Mouse (Mus musculus) hematopoietic stem cell, adult 5-6 weeks (primary cell): ENCODE data around the gene Aldh16a1. TPM values are rescaled to one million over a fixed set of nuclear protein-coding genes. Genes with fewer than 3 reads are reported as not detected.
"Not testable (repeated sequence)": the region's sequence is repeated elsewhere in the genome, so short reads cannot be mapped to it uniquely, and the experiment has no call there.

ENCODE experiments used
- ATAC-seq, 2 experiments: fragments of 125-278 bp in 1 of 2; replicated peaks in 1 of 2; 2 replicates each; pipeline ENCODE4 v1.8.0; 2016 to 2017; ENCODE audit warnings: inconsistent platforms in 2 of 2, mild to moderate bottlenecking in 2 of 2, moderate number of reproducible peaks in 2 of 2, low read depth in 1 of 2, moderate TSS enrichment in 1 of 2; ENCODE audit not compliant: low FRiP score in 2 of 2, poor library complexity in 2 of 2, severe bottlenecking in 2 of 2, insufficient read depth in 1 of 2, low TSS enrichment in 1 of 2
- total RNA-seq: library from RNA; stranded (forward); fragments of 172-1452, 232-1000 nt; gene quantifications from 2 replicates; pipeline ENCODE4 v1.2.3, GENCODE M21; 2017

The Aldh16a1 gene
- total RNA-seq, 1 experiment from 2014 or later: 32.6 TPM

DNA sequence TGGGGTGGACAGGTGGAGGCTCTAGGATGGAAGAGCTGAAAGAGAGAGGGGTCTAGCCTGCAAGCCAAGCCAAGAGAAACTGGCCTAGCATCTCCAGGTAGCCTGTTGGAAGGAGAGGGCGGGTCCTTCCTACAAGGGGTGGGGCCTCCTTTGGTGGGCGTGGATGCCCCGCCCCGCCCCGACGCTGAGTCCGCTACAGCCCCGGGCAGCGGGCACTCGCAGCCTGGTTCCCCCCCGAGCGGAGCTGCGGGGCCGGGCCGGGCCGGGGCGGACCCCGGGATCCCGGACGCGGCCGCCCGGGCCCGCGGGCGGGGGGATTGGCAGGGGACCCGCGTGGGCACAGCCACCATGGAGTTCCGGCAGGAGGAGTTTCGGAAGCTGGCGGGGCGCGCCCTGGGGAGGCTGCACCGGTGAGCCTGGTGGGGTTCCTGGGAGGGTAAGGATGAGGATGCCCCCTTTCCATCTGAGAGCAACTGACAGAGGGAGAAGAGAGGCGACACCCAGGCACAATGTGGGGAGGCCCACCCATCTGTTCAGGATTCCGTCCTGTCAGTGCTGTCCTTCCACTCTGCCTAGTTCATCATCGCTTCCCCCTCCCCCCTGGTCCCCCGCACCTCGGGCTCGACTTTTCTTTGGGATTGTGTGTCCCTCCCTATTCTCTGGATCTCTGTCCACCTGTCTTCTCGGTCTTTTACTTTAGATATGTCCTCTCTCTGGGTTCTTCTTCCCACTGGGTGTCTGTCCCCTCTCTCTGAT is 9.5 kb upstream of the Aldh16a1 start, which contains the start of gene Slc17a7:
Gene Slc17a7, plus strand, starts transcription at position 215 of the 756 bp plus-strand sequence.
- 0 out of 4 replicates have a peak, but pooled peaks of 1 of the 2 experiments have one; percentile 44 for ATAC-seq

DNA sequence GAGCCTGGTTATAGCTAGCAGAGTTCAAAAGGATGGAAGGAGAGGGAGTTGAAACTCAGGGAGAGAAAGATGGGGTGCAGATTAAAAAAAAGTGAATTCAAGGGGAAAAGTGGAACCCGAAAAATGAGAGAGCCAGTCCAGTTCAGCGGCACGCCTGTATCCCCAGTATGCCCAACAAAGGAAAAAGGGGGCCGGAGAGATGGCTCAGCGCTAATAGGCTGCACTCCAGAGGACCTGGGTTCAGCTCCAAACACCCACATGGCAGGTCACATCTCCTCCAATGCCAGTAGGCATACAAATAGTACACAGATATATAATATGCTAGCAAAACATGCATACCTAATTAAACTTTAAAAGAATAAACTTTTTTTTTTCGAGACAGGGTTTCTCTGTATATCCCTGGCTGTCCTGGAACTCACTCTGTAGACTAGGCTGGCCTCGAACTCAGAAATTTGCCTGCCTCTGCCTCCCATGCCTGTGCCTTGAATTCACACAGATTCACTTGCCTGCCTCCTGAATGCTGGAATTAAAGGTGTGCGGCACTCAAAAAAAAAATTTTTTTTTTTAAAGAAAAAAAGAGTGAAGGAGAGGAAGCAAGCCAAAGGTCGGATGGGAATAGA is 8.7 kb upstream of the Aldh16a1 start:
- ATAC-seq: no peak

DNA sequence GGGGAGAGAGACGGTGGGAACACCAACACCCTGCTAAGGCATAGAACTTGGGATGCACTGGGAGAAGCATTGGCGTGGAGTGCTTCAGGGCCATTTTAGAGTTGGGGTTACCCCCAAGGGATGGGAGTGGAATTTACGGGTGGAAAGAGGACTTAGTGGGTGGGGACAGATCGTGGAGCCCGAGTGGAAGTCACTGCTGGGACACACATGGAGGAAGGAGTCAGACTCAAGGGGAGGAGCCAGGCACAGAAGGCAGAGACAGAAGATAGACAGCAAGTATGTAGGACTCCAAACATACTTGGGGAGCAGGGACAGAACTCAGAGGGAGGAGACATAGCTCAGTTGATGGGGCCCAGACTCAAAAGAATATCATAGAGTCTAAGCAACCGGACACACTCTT is 8.2 kb upstream of the Aldh16a1 start:
- no peak for ATAC-seq

DNA sequence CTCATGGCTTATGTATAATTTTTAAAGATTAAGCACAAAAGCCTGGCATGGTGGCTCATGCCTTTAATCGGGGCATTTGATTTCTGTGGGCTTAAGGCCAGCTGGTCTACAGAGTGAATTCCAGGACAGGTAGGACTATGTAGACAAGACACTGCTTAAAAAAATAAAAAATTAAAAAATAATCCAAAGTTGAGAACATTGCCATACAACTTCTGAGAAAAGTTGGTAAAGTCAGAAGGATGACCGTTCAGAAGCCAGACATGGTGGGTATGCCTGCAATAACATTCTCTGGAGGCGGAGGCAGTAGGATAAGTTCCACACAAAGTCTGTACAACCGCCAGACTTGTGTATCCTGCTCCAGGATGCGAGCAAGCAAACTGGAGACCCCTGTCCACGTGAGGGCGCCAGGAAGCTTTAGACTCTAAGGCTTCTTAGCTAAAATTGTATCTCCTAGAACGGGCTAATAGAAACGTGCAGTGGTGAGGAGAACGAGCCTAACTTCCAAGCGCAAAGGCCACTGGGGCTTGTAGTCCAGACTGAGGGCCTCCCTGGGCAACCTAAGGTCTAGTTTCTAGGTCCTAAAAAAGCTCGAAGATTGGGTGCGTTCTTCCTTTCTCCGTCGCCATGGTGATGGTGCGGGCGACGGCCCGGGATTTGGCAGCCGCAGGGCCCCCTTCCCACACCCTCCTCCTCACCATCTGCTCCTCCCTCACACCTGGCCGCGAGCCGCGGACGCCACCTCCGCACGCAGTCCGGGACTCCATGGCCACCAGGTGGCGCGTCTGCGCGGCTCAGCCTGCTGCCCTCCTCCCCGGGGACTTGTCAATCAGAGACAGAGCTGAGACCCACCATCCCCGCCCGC is 7.5 kb upstream of the Aldh16a1 start:
- peak; percentile 78 to 88 for ATAC-seq

DNA sequence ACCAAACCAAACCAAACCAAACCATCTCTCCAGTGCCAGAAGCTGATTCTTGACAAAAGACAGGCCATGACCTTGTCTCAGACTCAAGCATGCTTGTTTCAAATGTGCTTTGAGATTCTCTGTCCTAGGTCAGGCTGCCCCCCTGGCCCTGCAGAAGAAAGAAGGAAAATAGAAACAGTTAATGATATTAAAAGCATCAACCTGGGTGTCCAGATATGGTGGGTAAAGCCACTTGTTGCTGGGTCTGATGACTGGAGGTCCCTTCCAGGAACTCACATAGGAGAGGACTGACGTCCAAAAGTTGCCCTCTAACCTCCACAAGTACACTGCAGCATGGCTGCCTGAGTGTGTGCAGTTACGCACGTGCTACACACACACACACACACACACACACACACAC is 6.5 kb upstream of the Aldh16a1 start:
- no peak for ATAC-seq

DNA sequence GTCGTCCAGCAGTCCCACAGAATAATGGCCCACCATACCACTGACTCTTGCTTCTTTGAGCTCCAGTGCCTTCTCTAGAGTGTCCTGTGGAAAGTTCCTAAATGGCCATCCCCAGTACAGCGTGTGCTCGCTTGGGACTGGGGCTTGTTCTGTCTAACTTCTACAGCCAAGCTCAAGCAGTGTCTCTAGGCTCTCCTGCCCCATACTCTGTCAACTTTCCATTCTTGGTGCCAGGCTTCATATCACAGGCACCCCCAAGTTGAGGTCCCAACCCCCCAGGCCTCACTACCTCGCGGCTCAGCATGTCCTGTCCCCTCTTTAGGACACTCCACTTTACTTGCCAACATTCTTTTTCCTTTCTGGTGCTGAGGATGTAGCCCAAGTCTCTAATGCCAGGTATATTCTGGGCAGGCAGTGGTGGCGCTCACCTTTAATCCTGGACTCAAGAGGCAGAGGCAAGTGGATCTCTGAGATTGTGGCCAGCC is 6.0 kb upstream of the Aldh16a1 start:
- no peak for ATAC-seq

DNA sequence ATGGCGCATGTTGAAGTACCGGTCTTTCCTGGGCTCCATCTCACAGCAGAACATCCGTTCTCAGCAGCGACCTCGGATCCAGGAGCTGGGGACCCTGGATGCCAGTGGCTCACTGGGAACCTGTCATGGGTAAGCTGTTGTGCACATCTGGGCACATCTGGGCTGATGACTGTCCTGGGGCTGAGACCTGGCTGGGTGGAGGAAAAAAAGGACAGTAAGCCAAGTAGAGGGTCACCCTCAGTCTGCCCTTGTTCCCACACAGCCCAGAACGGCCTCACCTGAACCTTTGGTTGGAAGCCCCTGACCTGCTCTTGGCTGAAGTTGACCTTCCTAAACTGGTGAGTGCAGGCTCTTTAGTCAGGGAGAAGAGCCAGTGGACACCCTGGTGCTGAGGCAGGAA is 4.6 kb upstream of the Aldh16a1 start:
- no peak for ATAC-seq

DNA sequence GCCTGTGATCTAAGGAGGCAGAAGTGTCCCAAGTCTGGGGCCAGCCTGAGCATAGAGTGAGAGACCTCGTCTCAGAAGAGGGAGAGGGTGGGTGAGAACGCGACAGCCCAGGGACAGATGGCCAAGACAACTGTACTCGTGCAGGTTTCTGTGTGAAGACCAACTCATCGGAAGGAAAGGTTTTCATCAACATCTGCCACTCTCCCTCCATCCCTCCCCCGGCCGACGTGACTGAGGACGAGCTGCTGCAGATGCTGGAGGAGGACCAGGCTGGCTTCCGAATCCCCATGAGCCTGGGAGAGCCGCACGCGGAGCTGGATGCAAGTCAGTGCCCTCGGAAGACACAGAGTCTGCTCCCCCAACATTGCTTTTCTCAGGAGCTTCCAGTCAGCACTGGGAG is 3.1 kb upstream of the Aldh16a1 start:
- ATAC-seq: no peak

DNA sequence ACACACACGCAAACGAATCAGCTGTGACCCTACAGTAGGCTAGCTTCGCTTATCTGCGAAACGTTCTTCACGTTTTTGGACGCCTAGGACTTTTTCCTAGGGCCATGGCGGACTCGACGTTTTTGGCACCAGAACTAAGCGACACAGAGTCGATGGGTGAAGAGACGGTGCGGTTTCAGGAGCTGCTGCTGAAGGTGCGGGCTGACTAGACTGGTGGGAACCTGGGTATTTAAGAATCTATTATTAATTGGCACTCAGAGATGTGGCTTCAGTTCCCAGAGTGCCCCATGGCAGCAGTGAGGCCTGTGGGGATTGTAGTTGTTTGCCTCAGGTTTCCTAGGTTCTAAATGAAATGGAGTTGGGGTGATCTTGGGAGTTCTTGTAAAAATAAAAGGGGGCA is 1.8 kb upstream of the Aldh16a1 start:
- ATAC-seq: no peak

DNA sequence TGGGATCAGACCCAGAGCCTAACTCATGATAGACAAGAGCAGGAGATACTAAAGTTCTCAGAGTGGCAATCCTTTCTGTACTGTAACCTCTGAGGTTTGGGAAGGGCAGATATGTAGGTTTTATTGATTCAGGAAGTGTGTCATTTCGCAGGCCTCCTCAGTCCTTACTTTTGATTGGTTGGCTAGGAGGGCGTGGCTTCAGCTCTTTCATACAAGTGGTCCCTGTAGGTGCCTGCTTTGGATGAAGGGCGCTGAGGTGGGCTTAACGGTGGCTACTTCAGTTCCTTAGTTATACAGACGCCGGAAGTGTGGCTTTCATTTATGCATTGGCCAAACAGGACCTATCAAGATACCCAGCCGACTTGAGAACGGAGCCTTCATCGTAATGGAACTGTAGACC is 1.2 kb upstream of the Aldh16a1 start:
- ATAC-seq: no peak

DNA sequence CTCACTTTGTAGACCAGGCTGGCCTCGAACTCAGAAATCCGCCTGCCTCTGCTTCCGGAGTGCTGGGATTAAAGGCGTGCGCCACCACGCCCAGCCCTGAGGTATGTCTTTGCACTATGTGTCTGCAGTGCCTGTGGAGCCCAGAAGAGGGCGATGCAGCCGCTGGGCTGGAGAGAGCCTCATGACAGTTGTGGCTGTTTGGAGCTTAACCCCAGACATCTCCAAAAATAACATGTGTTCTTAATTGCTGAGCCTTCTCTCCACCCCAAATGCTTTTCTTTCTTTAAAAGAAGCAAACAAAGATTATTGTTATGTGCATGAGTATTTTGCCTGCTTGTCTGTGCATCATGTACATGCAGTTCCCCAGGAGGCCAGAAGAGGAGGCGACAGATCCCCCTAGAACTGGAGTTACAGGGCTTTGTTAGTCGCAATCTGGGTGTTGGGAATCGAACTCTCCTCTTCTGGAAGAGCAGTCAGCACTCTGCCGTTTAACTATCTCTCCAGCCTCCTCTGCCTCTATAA is 670 bp upstream of the Aldh16a1 start:
- no peak for ATAC-seq

DNA sequence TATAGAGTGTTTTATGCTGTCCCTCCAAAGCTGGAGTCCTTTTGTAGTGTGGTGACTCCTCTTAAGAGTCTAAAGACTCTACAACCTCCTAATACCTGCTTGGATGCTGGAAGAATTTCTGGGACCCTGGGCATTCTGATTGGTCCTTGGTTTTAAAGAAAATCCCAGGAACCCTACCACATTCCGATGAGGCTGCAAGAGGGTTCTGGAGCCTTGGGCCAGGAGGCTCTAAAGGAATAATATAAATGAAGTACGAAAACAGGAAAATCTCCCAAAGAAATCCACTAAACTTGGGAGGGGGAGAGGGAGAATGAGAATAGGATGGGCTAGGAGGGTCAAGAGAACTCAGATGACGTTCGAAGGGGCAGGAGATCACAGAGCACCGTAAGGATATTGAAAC is 798 bp downstream of the Aldh16a1 start:
- ATAC-seq: no peak

DNA sequence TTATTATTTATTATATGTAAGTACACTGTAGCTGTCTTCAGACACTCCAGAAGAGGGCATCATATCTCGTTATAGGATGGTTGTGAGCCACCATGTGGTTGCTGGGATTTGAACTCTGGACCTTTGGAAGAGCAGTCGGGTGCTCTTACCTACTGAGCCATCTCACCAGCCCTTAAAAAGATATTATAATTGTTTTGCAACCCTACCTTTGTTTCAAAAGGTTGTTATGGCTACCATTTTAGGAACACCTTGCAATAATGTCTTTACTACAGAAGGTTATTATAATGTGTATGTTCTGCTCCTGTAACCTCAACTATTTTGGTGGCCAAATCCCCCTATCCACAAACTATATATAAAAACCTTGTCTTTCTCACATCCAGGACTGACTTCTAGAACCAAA is 1.3 kb downstream of the Aldh16a1 start:
- not testable (repeated sequence) for ATAC-seq

DNA sequence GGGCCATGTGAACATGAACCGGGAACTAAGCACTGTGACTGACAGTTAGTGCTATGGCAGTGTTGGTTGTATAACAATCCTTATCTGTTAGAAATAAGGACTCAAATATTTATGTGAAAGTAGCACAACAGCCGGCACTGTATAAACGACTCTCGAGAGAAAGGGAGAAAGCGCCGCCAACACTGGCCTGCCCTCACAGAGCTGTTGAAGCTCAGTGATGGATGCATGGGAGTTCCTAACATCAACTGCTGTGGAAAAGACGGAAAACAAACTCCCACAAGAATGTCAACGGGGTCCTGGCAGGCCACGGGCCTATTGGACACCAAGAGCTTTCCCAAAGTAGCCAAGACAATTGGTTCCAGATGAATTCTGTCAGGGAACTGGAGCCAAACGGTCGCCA is 3.1 kb downstream of the Aldh16a1 start:
- ATAC-seq: no peak

DNA sequence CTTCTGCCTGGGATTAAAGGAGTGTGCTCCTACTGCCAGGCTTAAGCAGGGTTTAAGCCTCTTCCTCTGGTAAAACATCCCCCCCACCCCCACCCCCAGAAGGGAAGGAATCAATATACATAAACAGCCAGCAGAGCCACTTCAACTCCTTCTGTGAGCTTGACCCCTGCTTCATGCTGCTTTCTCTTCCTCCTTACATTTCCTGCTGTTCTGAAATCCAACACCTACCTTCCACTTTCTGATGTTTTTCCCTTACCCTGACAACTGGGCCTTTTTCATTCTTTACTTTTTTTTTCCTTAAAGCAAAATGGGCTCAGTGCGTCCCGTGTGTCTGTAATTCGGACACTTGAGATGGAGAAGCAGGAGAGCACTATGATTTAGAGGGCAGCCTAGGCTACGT is 4.1 kb downstream of the Aldh16a1 start:
- ATAC-seq: no peak

DNA sequence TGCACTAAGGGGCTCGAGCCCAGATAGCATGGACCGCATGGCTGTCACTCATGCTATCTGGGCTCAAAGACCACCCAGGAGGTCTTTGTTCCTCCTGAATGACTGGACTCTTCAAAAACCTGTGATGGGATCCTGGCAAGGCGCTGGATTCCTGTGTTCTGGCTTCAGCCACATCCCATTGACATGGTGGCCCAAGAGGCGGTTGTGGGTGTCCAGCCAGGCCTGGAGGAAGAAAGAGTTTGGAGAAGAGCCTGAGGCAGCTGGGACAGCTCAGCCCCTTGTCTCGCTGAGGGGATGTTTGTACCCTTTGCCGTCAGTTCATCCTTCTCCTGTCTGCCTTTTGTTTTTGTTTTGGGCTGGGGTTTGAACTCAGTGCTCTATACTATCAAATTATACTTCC is 4.8 kb downstream of the Aldh16a1 start:
- ATAC-seq: no peak

DNA sequence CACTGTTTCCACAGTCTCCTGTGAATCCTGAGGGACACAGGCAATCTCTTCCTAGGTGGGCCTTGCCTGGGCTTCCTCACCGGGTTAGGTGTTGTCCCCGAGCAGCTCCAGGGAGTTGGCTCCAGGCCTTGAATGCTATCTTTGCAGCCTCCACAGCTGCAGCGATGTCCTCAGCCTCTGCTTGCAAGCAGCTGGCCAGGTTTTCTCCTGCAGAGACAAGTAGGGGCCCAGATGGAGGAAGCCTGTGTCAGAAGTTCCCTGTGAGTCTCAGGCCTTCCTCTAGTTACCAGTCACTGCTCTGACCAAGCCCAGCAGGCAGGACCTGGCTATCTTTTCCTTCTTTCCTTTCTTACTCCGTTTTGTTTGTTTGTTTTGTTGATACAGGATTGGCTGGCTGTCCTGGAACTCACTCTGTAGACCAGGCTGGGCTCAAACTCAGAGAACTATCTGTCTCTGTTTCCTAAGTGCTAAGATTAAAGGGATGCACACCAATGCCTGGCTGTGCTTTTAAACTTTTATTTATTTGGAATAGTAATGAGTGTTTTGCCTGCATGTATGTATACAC is 5.8 kb downstream of the Aldh16a1 start:
- no peak for ATAC-seq
